Mouse (Mus musculus): ENCODE data around the gene Evi2. TPM values are rescaled to one million over a fixed set of nuclear protein-coding genes. Genes with fewer than 3 reads are reported as not detected.
A peak's percentile ranks its signal among the peaks of the same experiment; 100 is the strongest.

The Evi2 gene
- polyA plus RNA-seq, 1 experiment: 0.41 TPM

GRCm38 (mm10) chr11:79536293-79536692, 5.9 kb upstream of the Evi2 start:
- TF ChIP-seq FLI1 (IDR thresholded peaks at IDR 0.05; ENCODE audit: low read length) (no peak), GATA1 (IDR thresholded peaks at IDR 0.05; ENCODE audit: borderline replicate concordance, low read length) (no peak)
- peak overlapping the region; percentile 87 for H3K4me3 ChIP-seq (replicated peaks)
- H3K4me1 ChIP-seq: peaks cover 55% of the 10 kb centered on the region
- no peaks in the 10 kb centered on the region for H3K9me3 ChIP-seq
- H3K36me3 ChIP-seq (replicated peaks; ENCODE audit: low read length): peaks cover 38% of the 10 kb centered on the region
- no peaks in the 10 kb centered on the region for H3K27me3 ChIP-seq (replicated peaks)

GRCm38 (mm10) chr11:79535554-79535953, 5.2 kb upstream of the Evi2 start:
- peaks cover 31% of the 10 kb centered on the region for H3K36me3 ChIP-seq (replicated peaks; ENCODE audit: low read length)
- peaks cover 63% of the 10 kb centered on the region for H3K4me1 ChIP-seq
- TF ChIP-seq FLI1 (IDR thresholded peaks at IDR 0.05; ENCODE audit: low read length) (no peak), GATA1 (IDR thresholded peaks at IDR 0.05; ENCODE audit: borderline replicate concordance, low read length) (no peak; the same call in 2 of the 3 replicates)

GRCm38 (mm10) chr11:79533950-79534690, 3.7 kb upstream of the Evi2 start:
- H3K4me1 ChIP-seq: peaks cover 76% of the 10 kb centered on the region
- H3K36me3 ChIP-seq (replicated peaks; ENCODE audit: low read length): peaks cover 21% of the 10 kb centered on the region
- H3K27me3 ChIP-seq (replicated peaks): no peaks in the 10 kb centered on the region
- no peak for TF ChIP-seq FLI1 (IDR thresholded peaks at IDR 0.05; ENCODE audit: low read length)
- no peak for TF ChIP-seq GATA1 (IDR thresholded peaks at IDR 0.05; ENCODE audit: borderline replicate concordance, low read length)
- no peaks in the 10 kb centered on the region for H3K9me3 ChIP-seq
- H3K4me3 ChIP-seq (replicated peaks): peak overlapping the region; percentile 69

More at GRCm38 (mm10) chr11:79535554-79535953, 5.2 kb upstream of the Evi2 start:
- peak overlapping the region; percentile 87 for H3K4me3 ChIP-seq (replicated peaks)
- H3K27me3 ChIP-seq (replicated peaks): no peaks in the 10 kb centered on the region
- H3K9me3 ChIP-seq: no peaks in the 10 kb centered on the region

GRCm38 (mm10) chr11:79533311-79533710, 2.9 kb upstream of the Evi2 start:
- Histone ChIP-seq H3K9me3 (no peaks in the 10 kb centered on the region), H3K4me3 (replicated peaks) (no peak overlapping the region), H3K4me1 (peaks cover 81% of the 10 kb centered on the region), H3K27me3 (replicated peaks) (no peaks in the 10 kb centered on the region), H3K36me3 (replicated peaks; ENCODE audit: low read length) (peaks cover 15% of the 10 kb centered on the region)
- TF ChIP-seq FLI1 (IDR thresholded peaks at IDR 0.05; ENCODE audit: low read length): no peak

- Histone ChIP-seq H3K27me3 (replicated peaks) (no peaks in the 10 kb centered on the region), H3K4me1 (peaks cover 88% of the 10 kb centered on the region), H3K9me3 (no peaks in the 10 kb centered on the region), H3K4me3 (replicated peaks) (no peak overlapping the region), H3K36me3 (replicated peaks; ENCODE audit: low read length) (peaks cover 9% of the 10 kb centered on the region)
- TF ChIP-seq GATA1 (IDR thresholded peaks at IDR 0.05; ENCODE audit: borderline replicate concordance, low read length) (no peak), FLI1 (IDR thresholded peaks at IDR 0.05; ENCODE audit: low read length) (no peak)
Measured at GRCm38 (mm10) chr11:79531485-79531884, 1.1 kb upstream of the Evi2 start.

GRCm38 (mm10) chr11:79530774-79531173, 385 bp upstream of the Evi2 start:
- Histone ChIP-seq H3K27me3 (replicated peaks) (no peaks in the 10 kb centered on the region), H3K36me3 (replicated peaks; ENCODE audit: low read length) (peaks cover 14% of the 10 kb centered on the region), H3K9me3 (no peaks in the 10 kb centered on the region), H3K4me3 (replicated peaks) (peak overlapping the region; percentile 82), H3K4me1 (peaks cover 89% of the 10 kb centered on the region)
- TF ChIP-seq GATA1 (IDR thresholded peaks at IDR 0.05; ENCODE audit: borderline replicate concordance, low read length) (no peak), FLI1 (IDR thresholded peaks at IDR 0.05; ENCODE audit: low read length) (no peak)

- TF ChIP-seq GATA1 (IDR thresholded peaks at IDR 0.05; ENCODE audit: borderline replicate concordance, low read length): no peak
- no peak for TF ChIP-seq FLI1 (IDR thresholded peaks at IDR 0.05; ENCODE audit: low read length)
- Histone ChIP-seq H3K36me3 (replicated peaks; ENCODE audit: low read length) (peaks cover 14% of the 10 kb centered on the region), H3K4me3 (replicated peaks) (peak overlapping the region; percentile 90), H3K9me3 (no peaks in the 10 kb centered on the region), H3K27me3 (replicated peaks) (no peaks in the 10 kb centered on the region), H3K4me1 (peaks cover 89% of the 10 kb centered on the region)
Measured at GRCm38 (mm10) chr11:79529736-79530135, 653 bp downstream of the Evi2 start.

GRCm38 (mm10) chr11:79529226-79529625, 1.2 kb downstream of the Evi2 start:
- no peak for TF ChIP-seq FLI1 (IDR thresholded peaks at IDR 0.05; ENCODE audit: low read length)
- TF ChIP-seq GATA1 (IDR thresholded peaks at IDR 0.05; ENCODE audit: borderline replicate concordance, low read length): no peak
- Histone ChIP-seq H3K27me3 (replicated peaks) (no peaks in the 10 kb centered on the region), H3K4me1 (peaks cover 89% of the 10 kb centered on the region), H3K9me3 (no peaks in the 10 kb centered on the region), H3K36me3 (replicated peaks; ENCODE audit: low read length) (peaks cover 14% of the 10 kb centered on the region), H3K4me3 (replicated peaks) (peak overlapping the region; percentile 90)

- Histone ChIP-seq H3K36me3 (replicated peaks; ENCODE audit: low read length) (peaks cover 14% of the 10 kb centered on the region), H3K4me3 (replicated peaks) (peak overlapping the region; percentile 84), H3K4me1 (peaks cover 89% of the 10 kb centered on the region), H3K27me3 (replicated peaks) (no peaks in the 10 kb centered on the region), H3K9me3 (no peaks in the 10 kb centered on the region)
- TF ChIP-seq GATA1 (IDR thresholded peaks at IDR 0.05; ENCODE audit: borderline replicate concordance, low read length) (no peak), FLI1 (IDR thresholded peaks at IDR 0.05; ENCODE audit: low read length) (no peak)
Measured at GRCm38 (mm10) chr11:79528601-79529000, 1.8 kb downstream of the Evi2 start.

- Histone ChIP-seq H3K4me1 (peaks cover 84% of the 10 kb centered on the region), H3K4me3 (replicated peaks) (peak overlapping the region; percentile 83), H3K36me3 (replicated peaks; ENCODE audit: low read length) (peaks cover 14% of the 10 kb centered on the region), H3K9me3 (no peaks in the 10 kb centered on the region), H3K27me3 (replicated peaks) (no peaks in the 10 kb centered on the region)
- TF ChIP-seq FLI1 (IDR thresholded peaks at IDR 0.05; ENCODE audit: low read length): no peak
- no peak for TF ChIP-seq GATA1 (IDR thresholded peaks at IDR 0.05; ENCODE audit: borderline replicate concordance, low read length)
Measured at GRCm38 (mm10) chr11:79527739-79528384, 2.5 kb downstream of the Evi2 start.

Data from megakaryocyte, embryonic 14.5 days (primary cell).